Mouse (Mus musculus): ENCODE results near the gene Gm45208. TPM values are rescaled to one million over a fixed set of nuclear protein-coding genes. Genes with fewer than 3 reads are reported as not detected.

Gm45208 gene
- polyA plus RNA-seq, 1 experiment from 2014 or later = not detected

DNA sequence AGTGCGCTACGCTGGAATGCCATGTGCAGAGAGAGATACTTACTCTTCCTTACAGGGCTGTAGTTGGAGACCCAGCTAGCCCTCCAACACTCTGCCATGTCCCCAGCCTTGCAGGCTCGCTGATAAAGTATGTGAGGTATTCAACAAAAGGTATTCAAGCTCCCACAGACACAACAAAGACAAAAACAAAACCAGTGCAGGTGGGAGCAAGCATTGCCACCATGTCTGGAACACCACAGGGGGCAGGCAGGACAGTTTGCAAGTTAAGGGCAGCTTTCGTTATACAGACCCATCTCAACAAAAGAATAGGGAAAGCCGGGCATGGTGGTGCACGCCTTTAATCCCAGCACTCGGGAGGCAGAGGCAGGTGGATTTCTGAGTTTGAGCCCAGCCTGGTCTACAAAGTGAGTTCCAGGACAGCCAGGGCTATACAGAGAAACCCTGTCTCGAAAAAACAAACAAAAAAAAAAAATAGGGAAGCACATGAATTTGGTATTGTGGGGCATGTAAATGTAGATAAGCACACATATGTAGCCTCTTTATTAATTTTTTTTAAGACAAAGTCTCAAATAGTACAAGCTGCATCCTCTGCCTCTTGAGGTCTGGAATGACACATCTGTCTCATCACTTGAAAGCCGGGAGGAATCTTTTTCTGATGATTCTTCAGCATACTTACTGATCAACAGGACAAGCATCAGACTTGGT, 53.6 kb downstream of the Gm45208 start:
- no peak for ATAC-seq (ENCODE audit: insufficient read depth, low FRiP score, low TSS enrichment)
- 80% methylated on average over 9 of the region's 9 CpGs for WGBS
- Histone ChIP-seq H3K27ac (ENCODE audit: low read depth, low read length) (no peak overlapping the region), H3K4me3 (ENCODE audit: low read depth, low read length) (no peak overlapping the region), H3K4me2 (ENCODE audit: low read depth) (no peak overlapping the region), H3K36me3 (ENCODE audit: control insufficient read depth, insufficient read depth, low read length) (no peaks in the 10 kb centered on the region), H3K27me3 (ENCODE audit: control insufficient read depth, insufficient read depth, low read length) (no peaks in the 10 kb centered on the region), H3K9ac (ENCODE audit: low read length) (no peak overlapping the region), H3K9me3 (ENCODE audit: control insufficient read depth, low read length) (no peaks in the 10 kb centered on the region), H3K4me1 (ENCODE audit: control insufficient read depth, insufficient read depth, low read length) (no peaks in the 10 kb centered on the region)
- DNase-seq (ENCODE audit: low spot score) = no peak

DNA sequence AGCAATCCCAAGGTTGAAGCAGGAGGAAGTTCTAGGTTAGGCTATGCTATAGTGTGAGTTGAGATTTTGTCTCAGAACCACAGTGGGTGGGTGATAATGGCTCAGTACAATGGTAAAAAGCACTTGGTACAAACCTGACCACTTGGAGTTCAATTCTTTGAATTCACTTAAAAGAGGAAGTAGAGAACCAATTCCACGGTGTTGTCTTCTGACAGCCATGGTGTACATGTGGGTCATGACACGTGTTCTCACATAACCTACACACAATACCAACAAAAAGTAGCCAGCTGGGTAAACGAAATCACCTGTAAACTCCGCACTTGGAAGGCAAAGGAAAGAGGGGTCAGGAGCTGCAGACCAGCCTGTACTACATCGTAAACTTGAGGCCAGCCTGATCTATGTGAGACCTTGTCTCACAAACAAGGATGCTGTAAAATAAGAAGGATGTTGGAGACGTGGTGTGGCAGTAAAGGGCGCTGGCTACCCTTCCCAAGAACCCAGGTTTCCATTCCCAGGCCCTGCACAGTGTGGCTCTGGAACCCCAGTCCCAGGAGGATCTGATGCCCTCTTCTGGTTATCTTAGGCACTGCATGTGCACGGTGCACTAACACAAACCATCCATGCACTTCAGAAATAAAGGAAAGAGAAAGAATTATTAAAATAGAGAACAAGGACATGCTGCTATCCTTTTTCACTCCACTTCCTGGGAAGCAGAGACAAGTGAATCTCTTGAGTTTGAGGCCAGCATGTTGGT, 54.5 kb downstream of the Gm45208 start:
- H3K4me1 ChIP-seq (ENCODE audit: control insufficient read depth, insufficient read depth, low read length) = no peaks in the 10 kb centered on the region
- DNase-seq (ENCODE audit: low spot score) (peak; percentile 47), ATAC-seq (ENCODE audit: insufficient read depth, low FRiP score, low TSS enrichment) (0 out of 2 replicates have a peak, but pooled peaks have one; percentile 58)
- H3K9ac ChIP-seq (ENCODE audit: low read length) = no peak overlapping the region
- no peak overlapping the region for H3K4me3 ChIP-seq (ENCODE audit: low read depth, low read length)
- no peak overlapping the region for H3K27ac ChIP-seq (ENCODE audit: low read depth, low read length)
- no peaks in the 10 kb centered on the region for H3K9me3 ChIP-seq (ENCODE audit: control insufficient read depth, low read length)
- WGBS = 49% methylated on average over 8 of the region's 8 CpGs
- no peak overlapping the region for H3K4me2 ChIP-seq (ENCODE audit: low read depth)
- no peaks in the 10 kb centered on the region for H3K27me3 ChIP-seq (ENCODE audit: control insufficient read depth, insufficient read depth, low read length)
- no peaks in the 10 kb centered on the region for H3K36me3 ChIP-seq (ENCODE audit: control insufficient read depth, insufficient read depth, low read length)

DNA sequence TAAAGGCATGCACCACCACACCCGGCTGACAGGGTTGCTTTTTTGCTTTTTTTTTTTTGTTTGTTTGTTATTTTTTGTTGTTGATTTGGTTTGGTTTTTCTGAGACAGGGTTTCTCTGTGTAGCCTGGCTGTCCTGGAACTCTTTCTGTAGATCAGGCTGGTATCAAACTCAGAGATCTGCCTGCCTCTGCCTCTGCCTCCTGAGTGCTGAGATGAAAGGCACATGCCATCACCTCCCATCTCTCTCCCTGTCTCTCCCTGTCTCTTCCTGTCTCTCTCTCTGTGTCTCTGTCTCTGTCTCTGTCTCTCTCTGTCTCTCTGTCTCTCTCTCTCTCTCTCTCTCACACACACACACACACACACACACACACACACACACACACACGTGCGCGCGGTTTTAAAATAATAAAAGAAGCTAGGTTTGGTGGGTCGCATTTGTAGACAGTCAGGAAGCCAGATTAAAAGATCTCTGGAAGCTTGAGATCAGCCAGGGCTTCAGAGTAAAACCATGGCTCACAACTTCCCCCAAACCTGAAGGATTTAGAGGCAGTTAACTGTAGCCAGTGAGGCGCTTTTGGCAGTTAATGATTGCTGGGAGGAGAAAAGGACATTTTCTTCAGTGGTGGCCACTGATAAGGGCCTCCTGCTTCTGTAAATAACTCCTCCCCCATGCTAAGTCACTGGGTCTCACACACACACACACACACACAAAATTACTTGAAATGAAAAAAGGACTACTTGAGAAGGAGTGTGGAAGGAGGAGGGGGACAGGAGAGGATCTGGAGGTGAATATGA, 56.6 kb downstream of the Gm45208 start:
- Histone ChIP-seq H3K9ac (ENCODE audit: low read length) (no peak overlapping the region), H3K36me3 (ENCODE audit: control insufficient read depth, insufficient read depth, low read length) (no peaks in the 10 kb centered on the region), H3K4me1 (ENCODE audit: control insufficient read depth, insufficient read depth, low read length) (no peaks in the 10 kb centered on the region), H3K27ac (ENCODE audit: low read depth, low read length) (no peak overlapping the region), H3K9me3 (ENCODE audit: control insufficient read depth, low read length) (no peaks in the 10 kb centered on the region), H3K4me2 (ENCODE audit: low read depth) (no peak overlapping the region), H3K27me3 (ENCODE audit: control insufficient read depth, insufficient read depth, low read length) (no peaks in the 10 kb centered on the region), H3K4me3 (ENCODE audit: low read depth, low read length) (no peak overlapping the region)
- DNase-seq (ENCODE audit: low spot score) = no peak
- ATAC-seq (ENCODE audit: insufficient read depth, low FRiP score, low TSS enrichment) = no peak
- WGBS = 71% methylated on average over 7 of the region's 7 CpGs

- Histone ChIP-seq H3K9me3 (ENCODE audit: control insufficient read depth, low read length) (no peaks in the 10 kb centered on the region), H3K4me2 (ENCODE audit: low read depth) (no peak overlapping the region), H3K27me3 (ENCODE audit: control insufficient read depth, insufficient read depth, low read length) (no peaks in the 10 kb centered on the region), H3K4me3 (ENCODE audit: low read depth, low read length) (no peak overlapping the region), H3K4me1 (ENCODE audit: control insufficient read depth, insufficient read depth, low read length) (no peaks in the 10 kb centered on the region), H3K9ac (ENCODE audit: low read length) (no peak overlapping the region), H3K27ac (ENCODE audit: low read depth, low read length) (no peak overlapping the region), H3K36me3 (ENCODE audit: control insufficient read depth, insufficient read depth, low read length) (no peaks in the 10 kb centered on the region)
- 18% methylated on average over 3 of the region's 3 CpGs for WGBS
- DNase-seq (ENCODE audit: low spot score) (no peak), ATAC-seq (ENCODE audit: insufficient read depth, low FRiP score, low TSS enrichment) (no peak)
These were observed 57.2 kb downstream of the Gm45208 start for GRCm38 (mm10) chrX:7779294-7779693.

Other genes with a start within 250 kb of the Gm45208 start
- not detected in 2 replicates for gene Foxp3, start 148.6 kb upstream of the Gm45208 start, polyA plus RNA-seq (2014; fragmentation: Nextera tagmentation; extraction: Ambion mirVana)
- 1.7 and 2.1 TPM in 2 replicates for gene Ppp1r3f, start 148.0 kb upstream of the Gm45208 start, polyA plus RNA-seq (2014; fragmentation: Nextera tagmentation; extraction: Ambion mirVana)
- gene Ccdc22, start 116.7 kb upstream of the Gm45208 start, polyA plus RNA-seq (2014; fragmentation: Nextera tagmentation; extraction: Ambion mirVana) = 28.4 and 29.2 TPM in 2 replicates
- not detected in 2 replicates for gene Cacna1f, start 115.2 kb upstream of the Gm45208 start, polyA plus RNA-seq (2014; fragmentation: Nextera tagmentation; extraction: Ambion mirVana)
- gene Syp, start 83.8 kb upstream of the Gm45208 start, polyA plus RNA-seq (2014; fragmentation: Nextera tagmentation; extraction: Ambion mirVana) = 15.5 and 18.6 TPM in 2 replicates
- 2.4 and 3.1 TPM in 2 replicates for gene Prickle3, start 65.0 kb upstream of the Gm45208 start, polyA plus RNA-seq (2014; fragmentation: Nextera tagmentation; extraction: Ambion mirVana)
- 43.3 and 49.4 TPM in 2 replicates for gene Plp2, start 50.9 kb upstream of the Gm45208 start, polyA plus RNA-seq (2014; fragmentation: Nextera tagmentation; extraction: Ambion mirVana)
- not detected in 2 replicates for gene Magix, start 41.0 kb upstream of the Gm45208 start, polyA plus RNA-seq (2014; fragmentation: Nextera tagmentation; extraction: Ambion mirVana)
- 47.3 and 48.4 TPM in 2 replicates for gene Gpkow, start 25.1 kb upstream of the Gm45208 start, polyA plus RNA-seq (2014; fragmentation: Nextera tagmentation; extraction: Ambion mirVana)
- gene Wdr45, start 7.9 kb upstream of the Gm45208 start, polyA plus RNA-seq (2014; fragmentation: Nextera tagmentation; extraction: Ambion mirVana) = 17.8 and 18.3 TPM in 2 replicates
- 102 and 104 TPM in 2 replicates for gene Praf2, start 6.2 kb downstream of the Gm45208 start, polyA plus RNA-seq (2014; fragmentation: Nextera tagmentation; extraction: Ambion mirVana)
- 21.0 and 31.8 TPM in 2 replicates for gene Ccdc120, start 28.7 kb downstream of the Gm45208 start, polyA plus RNA-seq (2014; fragmentation: Nextera tagmentation; extraction: Ambion mirVana)
- 21.6 and 25.9 TPM in 2 replicates for gene Tfe3, start 40.3 kb downstream of the Gm45208 start, polyA plus RNA-seq (2014; fragmentation: Nextera tagmentation; extraction: Ambion mirVana)
- gene Gripap1, start 67.5 kb downstream of the Gm45208 start, polyA plus RNA-seq (2014; fragmentation: Nextera tagmentation; extraction: Ambion mirVana) = 51.7 and 57.0 TPM in 2 replicates
- 2.2 and 2.5 TPM in 2 replicates for gene Kcnd1, start 100.0 kb downstream of the Gm45208 start, polyA plus RNA-seq (2014; fragmentation: Nextera tagmentation; extraction: Ambion mirVana)
- 35.9 and 40.8 TPM in 2 replicates for gene Otud5, start 119.1 kb downstream of the Gm45208 start, polyA plus RNA-seq (2014; fragmentation: Nextera tagmentation; extraction: Ambion mirVana)
- gene Pim2, start 156.0 kb downstream of the Gm45208 start, polyA plus RNA-seq (2014; fragmentation: Nextera tagmentation; extraction: Ambion mirVana) = 5.9 and 7.8 TPM in 2 replicates
- 13.8 and 15.3 TPM in 2 replicates for gene Slc35a2, start 161.8 kb downstream of the Gm45208 start, polyA plus RNA-seq (2014; fragmentation: Nextera tagmentation; extraction: Ambion mirVana)
- 137 and 143 TPM in 2 replicates for gene Pqbp1, start 177.0 kb downstream of the Gm45208 start, polyA plus RNA-seq (2014; fragmentation: Nextera tagmentation; extraction: Ambion mirVana)
- 171 and 184 TPM in 2 replicates for gene Timm17b, start 177.1 kb downstream of the Gm45208 start, polyA plus RNA-seq (2014; fragmentation: Nextera tagmentation; extraction: Ambion mirVana)
- not detected in 2 replicates for gene Gm10491, start 185.6 kb downstream of the Gm45208 start, polyA plus RNA-seq (2014; fragmentation: Nextera tagmentation; extraction: Ambion mirVana)
- gene Gm10490, start 187.3 kb downstream of the Gm45208 start, polyA plus RNA-seq (2014; fragmentation: Nextera tagmentation; extraction: Ambion mirVana) = not detected in 2 replicates
- gene Pcsk1n, start 197.6 kb downstream of the Gm45208 start, polyA plus RNA-seq (2014; fragmentation: Nextera tagmentation; extraction: Ambion mirVana) = 29.6 and 33.1 TPM in 2 replicates
- not detected in 2 replicates for gene Eras, start 206.4 kb downstream of the Gm45208 start, polyA plus RNA-seq (2014; fragmentation: Nextera tagmentation; extraction: Ambion mirVana)
- 51.6 and 53.6 TPM in 2 replicates for gene Hdac6, start 225.6 kb downstream of the Gm45208 start, polyA plus RNA-seq (2014; fragmentation: Nextera tagmentation; extraction: Ambion mirVana)

Measured in neural tube, embryonic 11.5 days (tissue).